Mouse (Mus musculus): ENCODE measurements around the gene Lce6a. TPM values are rescaled to one million over a fixed set of nuclear protein-coding genes. Genes with fewer than 3 reads are reported as not detected.

Lce6a gene
- polyA plus RNA-seq (2016; fragmentation: Nextera tagmentation; extraction: Ambion mirVana): not detected in 2 replicates

- Histone ChIP-seq H3K4me1 (no peaks in the 10 kb centered on the region), H3K36me3 (no peaks in the 10 kb centered on the region), H3K9ac (no peak within 1 kb of the TSS), H3K4me3 (no peak within 1 kb of the TSS), H3K27me3 (no peaks in the 10 kb centered on the region), H3K9me3 (no peaks in the 10 kb centered on the region), H3K4me2 (replicated peaks) (no peak within 1 kb of the TSS), H3K27ac (no peak within 1 kb of the TSS)
- ATAC-seq (ENCODE audit: insufficient number of reproducible peaks, insufficient read depth, low FRiP score, low TSS enrichment): no peak
- 82% methylated on average over 2 of the region's 2 CpGs for WGBS
Observed at GRCm38 (mm10) chr3:92621560-92621959, at the start of gene Lce6a. Gene Lce6a, minus strand, starts transcription at chr3:92621660.

- Histone ChIP-seq H3K4me2 (replicated peaks) (no peak within 1 kb of the TSS), H3K4me1 (no peaks in the 10 kb centered on the region), H3K27me3 (no peaks in the 10 kb centered on the region), H3K36me3 (no peaks in the 10 kb centered on the region), H3K9me3 (no peaks in the 10 kb centered on the region), H3K27ac (no peak within 1 kb of the TSS), H3K4me3 (no peak within 1 kb of the TSS), H3K9ac (no peak within 1 kb of the TSS)
- ATAC-seq (ENCODE audit: insufficient number of reproducible peaks, insufficient read depth, low FRiP score, low TSS enrichment): no peak
Observed at GRCm38 (mm10) chr3:92670215-92670614, 48.8 kb upstream of the Lce6a start, which contains the start of gene Lce1a2. Gene Lce1a2, minus strand, starts transcription at chr3:92670315.

- no peaks in the 10 kb centered on the region for H3K4me1 ChIP-seq
- no peak within 1 kb of the TSS for H3K4me2 ChIP-seq (replicated peaks)
- no peak for ATAC-seq (ENCODE audit: insufficient number of reproducible peaks, insufficient read depth, low FRiP score, low TSS enrichment)
- H3K27ac ChIP-seq: no peak within 1 kb of the TSS
- H3K4me3 ChIP-seq: no peak within 1 kb of the TSS
- no peaks in the 10 kb centered on the region for H3K27me3 ChIP-seq
- no peaks in the 10 kb centered on the region for H3K9me3 ChIP-seq
- no peaks in the 10 kb centered on the region for H3K36me3 ChIP-seq
- H3K9ac ChIP-seq: no peak within 1 kb of the TSS
Observed at GRCm38 (mm10) chr3:92656826-92657225, 35.4 kb upstream of the Lce6a start, which contains the start of gene Lce1b. Gene Lce1b, minus strand, starts transcription at chr3:92656926.

- H3K27me3 ChIP-seq: no peaks in the 10 kb centered on the region
- H3K4me3 ChIP-seq: no peak within 1 kb of the TSS
- no peak within 1 kb of the TSS for H3K4me2 ChIP-seq (replicated peaks)
- ATAC-seq (ENCODE audit: insufficient number of reproducible peaks, insufficient read depth, low FRiP score, low TSS enrichment): no peak
- WGBS: 89% methylated on average over 1 of the region's 1 CpGs
- no peak within 1 kb of the TSS for H3K27ac ChIP-seq
- no peaks in the 10 kb centered on the region for H3K36me3 ChIP-seq
- no peaks in the 10 kb centered on the region for H3K9me3 ChIP-seq
- H3K4me1 ChIP-seq: no peaks in the 10 kb centered on the region
- no peak within 1 kb of the TSS for H3K9ac ChIP-seq
Observed at GRCm38 (mm10) chr3:92648207-92648606, 26.7 kb upstream of the Lce6a start, which contains the start of gene Lce1a1. Gene Lce1a1, minus strand, starts transcription at chr3:92648307.

DNA sequence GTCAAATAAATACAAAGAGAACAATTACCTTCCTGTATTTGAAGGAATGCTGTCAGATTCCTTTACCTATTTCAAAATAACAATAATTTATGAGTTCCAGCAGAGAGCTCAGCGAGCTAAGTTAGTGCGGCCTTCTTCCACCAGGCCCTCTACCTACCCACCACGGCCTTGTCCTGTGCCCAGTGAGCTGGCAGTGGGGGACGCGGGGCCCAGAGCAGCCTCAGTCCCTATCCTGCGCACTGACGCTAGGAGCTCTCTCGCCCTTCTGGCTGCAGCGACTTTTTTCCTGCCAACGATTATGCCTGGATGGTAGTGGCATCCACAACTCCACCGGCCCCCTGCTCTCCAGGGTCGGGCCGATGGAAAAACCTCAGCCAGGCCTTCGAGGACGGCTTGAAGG lies 18.4 kb upstream of the Lce6a start:
- Histone ChIP-seq H3K4me2 (replicated peaks) (no peak overlapping the region), H3K36me3 (no peaks in the 10 kb centered on the region)

GRCm38 (mm10) chr3:92638653-92638991 lies 17.2 kb upstream of the Lce6a start:
- Histone ChIP-seq H3K36me3 (no peaks in the 10 kb centered on the region), H3K4me3 (no peak overlapping the region), H3K4me1 (no peaks in the 10 kb centered on the region), H3K9ac (no peak overlapping the region), H3K27ac (no peak overlapping the region), H3K4me2 (replicated peaks) (no peak overlapping the region), H3K27me3 (no peaks in the 10 kb centered on the region), H3K9me3 (no peaks in the 10 kb centered on the region)
- 76% methylated on average over 3 of the region's 3 CpGs for WGBS
- ATAC-seq (ENCODE audit: insufficient number of reproducible peaks, insufficient read depth, low FRiP score, low TSS enrichment): no peak

More for the DNA sequence above, 18.4 kb upstream of the Lce6a start:
- Histone ChIP-seq H3K27me3 (no peaks in the 10 kb centered on the region), H3K4me1 (no peaks in the 10 kb centered on the region), H3K9ac (no peak overlapping the region), H3K9me3 (no peaks in the 10 kb centered on the region), H3K4me3 (no peak overlapping the region), H3K27ac (no peak overlapping the region)
- ATAC-seq (ENCODE audit: insufficient number of reproducible peaks, insufficient read depth, low FRiP score, low TSS enrichment): no peak
- 87% methylated on average over 15 of the region's 15 CpGs for WGBS

- Histone ChIP-seq H3K27me3 (no peaks in the 10 kb centered on the region), H3K4me3 (no peak overlapping the region), H3K27ac (no peak overlapping the region), H3K9me3 (no peaks in the 10 kb centered on the region), H3K4me1 (no peaks in the 10 kb centered on the region), H3K9ac (no peak overlapping the region), H3K4me2 (replicated peaks) (no peak overlapping the region), H3K36me3 (no peaks in the 10 kb centered on the region)
- 43% methylated on average over 1 of the region's 1 CpGs for whole genome bisulfite sequencing
- ATAC-seq (ENCODE audit: insufficient number of reproducible peaks, insufficient read depth, low FRiP score, low TSS enrichment): no peak
Observed at GRCm38 (mm10) chr3:92637745-92638652, 16.5 kb upstream of the Lce6a start.

GRCm38 (mm10) chr3:92609804-92610203 lies 11.7 kb downstream of the Lce6a start:
- WGBS: 63% methylated on average over 1 of the region's 1 CpGs
- no peak for ATAC-seq (ENCODE audit: insufficient number of reproducible peaks, insufficient read depth, low FRiP score, low TSS enrichment)
- H3K9ac ChIP-seq: no peak overlapping the region
- H3K4me3 ChIP-seq: no peak overlapping the region
- no peaks in the 10 kb centered on the region for H3K36me3 ChIP-seq
- H3K4me1 ChIP-seq: no peaks in the 10 kb centered on the region
- H3K27me3 ChIP-seq: no peaks in the 10 kb centered on the region
- no peak overlapping the region for H3K4me2 ChIP-seq (replicated peaks)
- H3K9me3 ChIP-seq: no peaks in the 10 kb centered on the region
- no peak overlapping the region for H3K27ac ChIP-seq

GRCm38 (mm10) chr3:92607392-92607791 lies 14.1 kb downstream of the Lce6a start, which contains the start of gene 2210017I01Rik:
Gene 2210017I01Rik, minus strand, starts transcription at chr3:92607492.
- H3K36me3 ChIP-seq: no peaks in the 10 kb centered on the region
- no peak for ATAC-seq (ENCODE audit: insufficient number of reproducible peaks, insufficient read depth, low FRiP score, low TSS enrichment)
- no peak within 1 kb of the TSS for H3K4me3 ChIP-seq
- H3K9me3 ChIP-seq: no peaks in the 10 kb centered on the region
- no peaks in the 10 kb centered on the region for H3K27me3 ChIP-seq
- H3K4me2 ChIP-seq (replicated peaks): no peak within 1 kb of the TSS
- H3K27ac ChIP-seq: no peak within 1 kb of the TSS
- no peak within 1 kb of the TSS for H3K9ac ChIP-seq
- H3K4me1 ChIP-seq: no peaks in the 10 kb centered on the region

GRCm38 (mm10) chr3:92602169-92602568 lies 19.3 kb downstream of the Lce6a start:
- 42% methylated on average over 1 of the region's 1 CpGs for WGBS
- no peaks in the 10 kb centered on the region for H3K36me3 ChIP-seq
- no peak overlapping the region for H3K4me2 ChIP-seq (replicated peaks)
- no peak overlapping the region for H3K9ac ChIP-seq
- H3K4me3 ChIP-seq: no peak overlapping the region
- no peaks in the 10 kb centered on the region for H3K9me3 ChIP-seq
- H3K27ac ChIP-seq: no peak overlapping the region
- H3K27me3 ChIP-seq: no peaks in the 10 kb centered on the region
- no peaks in the 10 kb centered on the region for H3K4me1 ChIP-seq
- ATAC-seq (ENCODE audit: insufficient number of reproducible peaks, insufficient read depth, low FRiP score, low TSS enrichment): no peak

DNA sequence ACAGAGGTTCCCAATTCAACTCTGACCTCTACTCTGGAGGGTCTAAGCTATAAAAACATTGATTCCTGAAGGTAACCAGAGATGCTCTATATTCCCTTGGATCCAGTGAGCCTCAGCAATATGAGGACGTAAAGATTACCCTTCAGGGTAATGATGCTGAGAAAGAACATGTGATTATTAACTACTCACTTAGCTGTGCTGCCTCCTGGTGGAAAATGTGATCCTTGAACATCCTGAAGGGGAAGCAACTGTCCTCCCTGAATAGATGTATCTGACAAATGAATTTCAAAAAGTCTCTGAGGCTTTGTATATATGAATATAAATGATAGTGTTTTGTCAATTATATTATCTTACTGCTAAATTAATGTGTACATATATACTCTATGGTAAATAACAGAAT lies 21.0 kb downstream of the Lce6a start:
- H3K9me3 ChIP-seq: no peaks in the 10 kb centered on the region
- no peak for ATAC-seq (ENCODE audit: insufficient number of reproducible peaks, insufficient read depth, low FRiP score, low TSS enrichment)
- H3K27ac ChIP-seq: no peak overlapping the region
- H3K36me3 ChIP-seq: no peaks in the 10 kb centered on the region
- no peak overlapping the region for H3K4me2 ChIP-seq (replicated peaks)
- no peaks in the 10 kb centered on the region for H3K4me1 ChIP-seq
- no peak overlapping the region for H3K4me3 ChIP-seq
- no peaks in the 10 kb centered on the region for H3K27me3 ChIP-seq
- no peak overlapping the region for H3K9ac ChIP-seq
- 39% methylated on average over 1 of the region's 1 CpGs for WGBS

DNA sequence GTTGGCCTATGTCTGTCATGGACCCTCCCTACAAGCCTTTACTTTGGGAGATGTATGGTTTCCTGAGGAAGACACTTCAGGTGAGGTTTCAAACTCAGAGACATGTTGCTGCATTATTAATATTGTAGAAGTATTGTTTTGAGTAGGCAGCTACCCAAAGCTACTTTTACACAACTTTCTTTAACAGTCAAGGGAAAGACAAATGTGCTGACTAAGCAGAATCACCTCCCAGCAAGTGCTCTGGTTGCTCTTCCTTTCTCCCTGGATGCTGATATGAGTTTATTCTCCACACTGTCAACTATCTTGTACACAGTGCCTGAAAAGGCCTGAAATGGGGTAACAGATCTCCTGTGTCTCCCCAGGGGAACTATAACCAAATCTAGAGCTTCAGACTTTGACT lies 21.5 kb downstream of the Lce6a start:
- no peaks in the 10 kb centered on the region for H3K9me3 ChIP-seq

More for the DNA sequence above, 21.5 kb downstream of the Lce6a start:
- Histone ChIP-seq H3K4me2 (replicated peaks) (no peak overlapping the region), H3K4me1 (no peaks in the 10 kb centered on the region), H3K9ac (no peak overlapping the region), H3K27ac (no peak overlapping the region), H3K4me3 (no peak overlapping the region), H3K36me3 (no peaks in the 10 kb centered on the region), H3K27me3 (no peaks in the 10 kb centered on the region)
- ATAC-seq (ENCODE audit: insufficient number of reproducible peaks, insufficient read depth, low FRiP score, low TSS enrichment): no peak
